Mouse (Mus musculus): Measurements from ENCODE around the gene Stoml1.

DNA sequence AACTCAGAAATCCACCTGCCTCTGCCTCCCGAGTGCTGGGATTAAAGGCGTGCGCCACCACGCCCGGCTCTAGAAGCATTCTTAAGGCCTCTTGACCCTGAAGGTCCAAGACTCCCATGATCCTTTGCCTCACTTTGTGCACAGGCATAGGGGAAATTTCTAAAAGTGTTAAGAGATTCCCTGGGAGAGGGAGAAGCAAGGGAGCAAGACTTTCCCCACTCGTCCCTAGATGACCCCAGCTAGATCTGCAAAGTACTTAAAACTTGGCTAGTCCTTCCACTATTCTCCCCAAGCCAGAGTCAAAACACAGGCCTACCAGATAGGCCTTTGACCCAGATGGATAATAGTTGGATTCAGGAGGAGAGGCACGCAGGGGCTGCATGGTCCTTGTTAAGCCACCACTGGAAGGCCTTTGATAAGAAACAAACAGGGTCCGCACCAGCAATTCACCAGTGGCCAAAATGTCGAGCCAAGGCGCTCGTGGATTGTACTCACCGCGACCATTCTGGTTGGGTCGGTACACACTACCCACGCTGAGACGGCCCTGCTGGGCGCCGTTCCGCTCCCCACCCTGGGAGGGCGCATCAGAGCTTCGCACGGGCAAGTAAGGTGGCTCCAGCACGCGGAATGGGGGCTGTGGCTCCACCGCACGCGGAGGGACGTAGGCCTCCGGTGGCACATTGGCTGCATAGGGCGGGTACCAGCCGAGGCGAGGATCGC is 58.4 kb downstream of the Stoml1 start:
- TF ChIP-seq CTCF (conservative IDR thresholded peaks at IDR 0.05; ENCODE audit: insufficient read depth, insufficient read length, low read depth, low read length) = 0 out of 2 replicates have a peak, but pooled peaks have one; percentile 4
- no peak for TF ChIP-seq POLR2A (IDR thresholded peaks at IDR 0.05; ENCODE audit: low read depth, low read length)

All from kidney, adult 2 months (tissue).